Mouse (Mus musculus) gastrocnemius, adult 2 months (tissue): ENCODE results near the gene Tmem131. TPM values are rescaled to one million over a fixed set of nuclear protein-coding genes. Genes with fewer than 3 reads are reported as not detected.
A peak's percentile ranks its signal among the peaks of the same experiment; 100 is the strongest.

Experiments used
- DNase-seq: peaks from one replicate; pipeline ENCODE4 v3.0.0; 2022
- H3K27ac ChIP-seq: fragments of 200-600 bp; 2 replicates; pipeline ENCODE4 v1.8.1; 2022; ENCODE audit warnings: mild to moderate bottlenecking
- H3K4me3 ChIP-seq: fragments of 200-600 bp; 2 replicates; pipeline ENCODE4 v1.8.1; 2022; ENCODE audit warnings: mild to moderate bottlenecking, moderate library complexity
- CTCF ChIP-seq: fragments of 200-600 bp; IDR thresholded peaks from 2 replicates; pipeline ENCODE4 v1.8.1; 2022; ENCODE audit warnings: antibody characterized with exemption, mild to moderate bottlenecking, moderate library complexity
- intact Hi-C: fragments of 180-260 bp; cut with DNase I; formaldehyde crosslinking; loops from one replicate; pipeline ENCODE4 v1.15.1; 2025
- total RNA-seq, 2 experiments: library from RNA; stranded (reverse); gene quantifications; 2 replicates each; pipeline ENCODE4 v1.2.3; 2021

Tmem131 gene
- total RNA-seq, 2 experiments from 2014 or later = 24.1 to 37.5 TPM

GRCm38 (mm10) chr1:36933965-36934585 is 9.4 kb downstream of the Tmem131 start:
- TF ChIP-seq CTCF = no peak
- intact Hi-C loops = loop anchor here (10.0 kb wide), 1 partner anchor 301 kb away; no protein-coding TSS in a partner anchor
- Histone ChIP-seq H3K27ac (peak overlapping the region; percentile 75), H3K4me3 (peak overlapping the region; percentile 35)
- no peak for DNase-seq

GRCm38 (mm10) chr1:36932231-36932630 is 11.2 kb downstream of the Tmem131 start:
- intact Hi-C loops = loop anchor here (10.0 kb wide), 1 partner anchor 303 kb away; no protein-coding TSS in a partner anchor
- no peak for TF ChIP-seq CTCF
- no peak for DNase-seq
- Histone ChIP-seq H3K27ac (no peak overlapping the region), H3K4me3 (no peak overlapping the region)

DNA sequence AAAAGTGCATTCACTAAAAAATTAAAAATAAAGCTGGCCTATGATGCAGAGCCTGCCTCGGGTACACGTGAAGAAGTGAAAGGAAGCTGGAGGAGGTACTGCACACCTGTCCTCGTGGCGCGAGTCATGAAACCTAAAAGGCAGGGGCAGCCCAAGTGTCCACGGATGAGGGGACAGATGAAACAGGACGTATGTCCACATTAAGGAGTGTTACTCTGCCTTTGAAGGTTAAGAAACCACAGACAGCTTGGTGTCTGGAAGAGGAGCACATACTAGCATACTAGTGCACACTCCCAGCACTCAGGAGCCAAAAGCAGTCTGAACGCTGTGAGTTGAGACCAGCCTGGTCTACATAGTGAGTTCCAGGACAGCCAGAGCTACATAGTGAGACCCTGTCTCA is 12.6 kb downstream of the Tmem131 start:
- intact Hi-C loops = loop anchor here (10.0 kb wide), 1 partner anchor 304 kb away; no protein-coding TSS in a partner anchor
- no peak for TF ChIP-seq CTCF
- Histone ChIP-seq H3K4me3 (no peak overlapping the region), H3K27ac (no peak overlapping the region)
- DNase-seq = no peak

DNA sequence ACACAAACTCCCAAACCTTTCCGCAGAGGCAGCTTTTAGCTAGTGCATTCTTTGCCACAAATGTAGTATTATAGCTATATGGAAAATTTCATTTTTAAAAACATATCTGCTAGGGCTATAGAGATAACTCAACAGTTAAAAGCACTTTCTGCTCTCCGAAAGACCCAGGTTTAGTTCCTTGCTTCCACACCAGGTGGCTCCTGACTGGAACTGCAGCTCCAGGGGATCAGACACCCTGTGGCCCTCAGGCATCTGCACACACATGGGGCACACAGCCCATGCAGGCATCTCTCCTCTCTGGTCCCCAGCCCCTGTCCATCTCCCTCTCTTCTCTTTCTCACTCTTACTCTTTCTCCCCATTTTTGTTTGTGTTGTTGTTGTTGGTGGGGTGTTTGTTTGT is 13.5 kb downstream of the Tmem131 start:
- Histone ChIP-seq H3K27ac (no peak overlapping the region), H3K4me3 (no peak overlapping the region)
- TF ChIP-seq CTCF = peak; percentile 28
- no peak for DNase-seq
- intact Hi-C loops = loop anchor here (10.0 kb wide), 1 partner anchor 305 kb away; no protein-coding TSS in a partner anchor

GRCm38 (mm10) chr1:36928357-36929330 is 14.8 kb downstream of the Tmem131 start:
- Histone ChIP-seq H3K27ac (no peak overlapping the region), H3K4me3 (no peak overlapping the region)
- no peak for TF ChIP-seq CTCF
- intact Hi-C loops = no loop called here
- DNase-seq = no peak

DNA sequence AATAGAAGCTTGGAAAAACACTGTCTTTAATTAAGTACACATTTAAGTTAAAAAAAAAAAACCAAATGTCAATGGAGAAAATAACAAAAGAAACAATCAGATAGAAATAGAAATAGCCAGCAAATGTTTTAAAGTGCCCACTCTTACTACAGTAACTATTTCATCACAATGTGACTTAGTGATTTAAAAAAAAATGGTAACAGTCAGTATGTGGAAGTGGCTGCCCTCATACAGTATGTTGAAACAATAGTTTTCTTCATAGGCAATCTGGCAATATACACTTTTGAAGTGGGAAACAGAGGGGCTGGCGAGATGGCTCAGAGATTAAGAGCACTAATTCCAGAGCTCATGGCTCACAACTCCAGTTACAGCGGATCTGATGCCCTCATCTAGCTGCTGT is 15.9 kb downstream of the Tmem131 start:
- intact Hi-C loops = no loop called here
- DNase-seq = no peak
- H3K4me3 ChIP-seq = no peak overlapping the region
- H3K27ac ChIP-seq = no peak overlapping the region; the same call in 1 of the 2 replicates
- TF ChIP-seq CTCF = no peak

- intact Hi-C loops = no loop called here
Observed at GRCm38 (mm10) chr1:36926738-36927137, 16.7 kb downstream of the Tmem131 start.

GRCm38 (mm10) chr1:36926246-36926645 is 17.2 kb downstream of the Tmem131 start:
- H3K27ac ChIP-seq = peak overlapping the region; percentile 68
- no peak for DNase-seq
- intact Hi-C loops = no loop called here
- no peak for TF ChIP-seq CTCF
- H3K4me3 ChIP-seq = peak overlapping the region; percentile 48

More at GRCm38 (mm10) chr1:36926738-36927137, 16.7 kb downstream of the Tmem131 start:
- Histone ChIP-seq H3K4me3 (peak overlapping the region; percentile 48), H3K27ac (peak overlapping the region; percentile 68)
- DNase-seq = peak; percentile 34
- no peak for TF ChIP-seq CTCF

DNA sequence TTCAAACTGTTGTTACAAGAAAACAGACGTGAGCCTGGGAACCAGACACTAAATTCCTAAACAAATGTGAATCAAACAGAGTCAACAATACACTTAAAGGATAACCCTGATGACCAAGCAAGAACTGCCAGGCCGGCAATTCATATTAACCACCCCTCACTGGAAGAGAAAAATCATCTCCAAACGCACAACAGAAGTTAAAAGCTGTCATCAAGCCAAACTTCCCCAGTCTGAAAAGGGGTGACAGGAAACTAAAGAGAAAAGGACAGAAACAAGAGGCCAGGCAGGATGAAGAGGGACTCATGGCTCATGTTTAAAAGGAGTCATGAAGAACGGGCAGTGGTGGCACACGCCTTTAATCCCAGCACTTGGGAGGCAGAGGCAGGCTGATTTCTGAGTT is 17.7 kb downstream of the Tmem131 start:
- no peak for TF ChIP-seq CTCF
- Histone ChIP-seq H3K4me3 (no peak overlapping the region), H3K27ac (peak overlapping the region; percentile 68)
- no peak for DNase-seq
- intact Hi-C loops = no loop called here

GRCm38 (mm10) chr1:36924853-36925252 is 18.6 kb downstream of the Tmem131 start:
- no peak for TF ChIP-seq CTCF
- intact Hi-C loops = loop anchor here (5.0 kb wide), 2 partner anchors 43 to 78 kb away; no protein-coding TSS in a partner anchor
- Histone ChIP-seq H3K4me3 (no peak overlapping the region), H3K27ac (peak overlapping the region; percentile 68; the same call in 1 of the 2 replicates)
- no peak for DNase-seq

- TF ChIP-seq CTCF = no peak
- DNase-seq = no peak
- Histone ChIP-seq H3K27ac (no peak overlapping the region), H3K4me3 (no peak overlapping the region)
- intact Hi-C loops = loop anchor here (5.0 kb wide), 2 partner anchors 42 to 77 kb away; no protein-coding TSS in a partner anchor
Observed at GRCm38 (mm10) chr1:36923911-36924310, 19.6 kb downstream of the Tmem131 start.

- DNase-seq = no peak
- Histone ChIP-seq H3K27ac (peak overlapping the region; percentile 72), H3K4me3 (no peak overlapping the region)
- intact Hi-C loops = loop anchor here (5.0 kb wide), 2 partner anchors 41 to 76 kb away; no protein-coding TSS in a partner anchor
- no peak for TF ChIP-seq CTCF
Observed at GRCm38 (mm10) chr1:36922623-36923421, 20.6 kb downstream of the Tmem131 start.
